Mouse (Mus musculus): ENCODE data around the gene Gm49337.

Gene Gm49337

DNA sequence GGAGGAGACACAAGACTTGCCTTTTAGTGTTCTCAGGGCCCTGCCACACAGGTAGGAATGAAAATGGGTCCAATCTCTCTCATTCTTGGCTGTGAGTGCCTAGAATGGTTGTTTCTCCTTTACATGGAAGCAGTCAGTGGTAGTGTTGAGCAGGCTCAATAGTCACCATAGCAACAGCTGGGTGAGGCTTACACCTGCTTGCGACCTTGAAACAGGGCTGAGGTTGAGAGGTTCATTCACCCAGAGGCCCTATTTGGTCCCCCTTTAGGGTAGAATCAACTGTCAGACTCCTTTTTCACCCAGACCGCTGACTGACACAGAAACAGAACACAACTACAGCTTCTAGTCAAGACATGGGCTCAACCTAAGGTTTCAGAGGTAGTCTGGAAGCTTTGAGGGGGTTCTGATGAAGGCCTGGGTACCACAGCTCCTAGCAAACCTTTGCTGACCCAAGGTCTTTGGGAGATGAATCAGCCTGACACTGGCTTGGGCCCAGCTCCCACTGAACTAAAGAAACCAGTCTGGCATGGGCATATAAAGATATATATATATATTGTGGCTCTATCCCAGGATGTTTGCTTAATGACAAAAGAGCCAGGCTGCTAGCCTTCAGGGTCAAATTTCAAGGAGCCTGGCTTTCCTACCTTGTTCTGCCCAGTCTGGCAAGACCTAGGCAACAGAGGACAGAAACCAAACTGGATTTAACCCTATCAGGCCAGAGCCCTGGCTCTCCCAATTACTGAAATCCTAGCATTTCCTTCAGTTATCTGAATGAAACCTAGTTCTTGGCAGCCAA is 8.2 kb upstream of the Gm49337 start:
- peak; percentile 51 for DNase-seq

DNA sequence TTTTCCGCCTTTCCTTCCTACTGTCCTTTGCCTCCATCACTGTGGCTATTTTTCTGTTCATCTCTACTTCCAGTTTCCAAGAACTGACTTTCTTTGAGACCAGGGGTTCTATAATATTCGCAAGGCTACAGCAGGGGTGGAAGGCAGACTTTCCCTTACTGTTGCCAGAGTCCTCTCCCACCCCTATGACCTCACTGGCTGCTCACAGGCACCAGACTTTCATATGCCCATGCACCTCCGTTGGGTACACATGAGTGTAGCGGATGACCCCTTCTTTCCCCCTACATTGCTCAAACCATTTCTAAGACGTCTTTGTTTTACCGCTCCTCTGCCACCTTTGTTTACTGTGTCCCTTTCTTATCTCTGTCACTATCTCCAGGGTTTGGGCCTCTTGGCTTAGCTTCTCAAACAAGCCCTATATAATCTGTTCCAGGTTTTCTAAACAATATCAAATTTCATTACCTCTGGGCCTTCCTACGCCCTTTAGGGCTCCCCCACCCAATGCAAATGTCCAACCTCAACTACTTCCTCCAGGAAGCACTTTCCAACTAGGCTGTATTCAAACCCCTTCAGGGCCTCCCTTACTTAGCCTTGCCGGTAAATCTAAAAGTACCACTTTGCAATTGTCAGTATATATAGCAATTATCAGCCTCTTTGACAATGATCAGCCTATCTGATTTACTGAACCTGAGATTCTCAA is 7.3 kb upstream of the Gm49337 start:
- DNase-seq, result no peak

DNA sequence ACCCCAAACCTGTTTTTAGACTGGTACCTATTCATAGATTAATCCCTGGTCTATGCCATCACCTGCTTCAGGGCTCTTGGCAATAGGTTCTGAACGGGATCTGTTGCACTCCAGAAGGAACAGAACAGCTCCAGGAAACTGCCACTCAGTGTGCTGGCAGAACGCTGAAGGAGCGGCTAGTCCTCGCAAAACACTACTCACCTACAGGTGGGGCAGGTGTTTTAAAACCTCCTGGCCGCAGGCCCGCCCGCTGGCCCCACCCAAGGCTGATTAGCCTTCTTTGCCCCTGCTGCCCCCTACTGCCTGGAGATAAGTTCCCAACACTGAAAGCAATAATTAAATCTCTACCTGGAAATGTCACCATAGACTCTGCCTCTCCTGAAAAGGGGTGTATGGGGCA is 5.8 kb upstream of the Gm49337 start, which contains the start of gene Tspan1:
Gene Tspan1 (minus strand): TSS at position 198 of the 400 bp plus-strand sequence.
- DNase-seq, result peak; percentile 91

DNA sequence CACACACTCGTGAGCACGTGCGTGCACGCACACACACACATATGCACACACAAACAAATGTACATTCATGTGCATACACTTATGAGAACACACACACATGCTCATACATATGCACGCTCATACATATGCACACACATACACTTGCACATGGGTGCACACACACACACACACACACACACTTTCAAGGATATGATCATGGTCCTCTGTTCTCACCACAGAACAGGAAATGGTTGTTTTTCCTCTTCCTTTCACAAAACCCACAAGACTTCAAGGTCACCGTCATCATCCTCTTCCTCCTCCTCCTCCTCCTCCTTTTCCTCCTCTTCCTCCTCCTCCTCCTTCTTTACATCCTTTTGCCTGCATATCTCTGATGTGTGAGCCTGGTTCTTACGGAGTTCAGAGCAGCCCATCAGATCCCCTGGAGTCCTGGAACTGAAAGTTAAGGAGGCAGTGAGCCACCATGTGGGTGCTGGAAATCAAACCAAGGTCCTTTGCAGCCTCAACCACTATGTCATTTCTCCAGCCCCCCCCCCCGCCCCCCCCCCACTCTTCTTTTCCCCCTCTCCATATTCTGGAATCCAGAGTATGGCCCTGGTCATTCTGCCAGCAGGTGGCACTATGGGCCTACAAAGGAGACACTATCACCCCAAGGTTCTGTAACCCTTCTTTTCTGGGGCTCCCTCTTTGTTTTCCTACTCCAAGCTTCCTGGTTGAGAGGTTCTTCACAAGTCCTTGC is 4.4 kb upstream of the Gm49337 start:
- peak; percentile 93 for DNase-seq

DNA sequence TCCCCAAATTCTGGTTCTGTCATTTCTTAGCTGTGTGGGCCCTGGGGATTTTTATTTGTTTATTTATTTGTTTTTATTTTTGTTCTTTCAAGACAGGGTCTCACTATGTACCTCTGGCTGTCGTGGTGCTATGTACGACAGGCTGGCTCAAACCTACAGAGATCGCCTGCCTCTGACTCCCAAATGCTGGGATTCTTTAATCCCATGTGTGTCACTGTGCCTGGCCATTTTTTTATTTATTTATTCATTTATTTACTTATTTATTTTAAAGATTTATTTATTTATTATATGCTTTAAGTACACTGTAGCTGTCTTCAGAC is 3.9 kb upstream of the Gm49337 start:
- DNase-seq, result no peak

DNA sequence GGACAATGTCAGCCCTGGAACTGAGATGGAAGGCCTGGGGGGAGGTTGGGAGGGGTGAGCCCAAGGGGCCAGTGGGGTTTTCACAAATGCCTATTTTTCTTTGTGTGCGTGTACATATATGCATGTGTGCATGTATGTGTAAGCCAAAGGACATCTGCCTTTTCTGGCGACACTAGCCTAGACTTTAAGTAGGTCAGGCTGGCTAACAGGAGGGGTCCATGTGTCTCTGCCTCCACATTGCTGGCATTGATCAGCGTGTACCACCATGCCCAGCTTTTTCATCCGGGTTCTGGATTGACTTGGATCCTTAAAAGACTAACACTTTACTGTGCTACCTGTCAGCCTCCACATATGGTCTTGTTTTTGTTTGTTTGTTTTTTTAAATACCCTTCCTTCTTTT is 568 bp downstream of the Gm49337 start:
- DNase-seq, result no peak

DNA sequence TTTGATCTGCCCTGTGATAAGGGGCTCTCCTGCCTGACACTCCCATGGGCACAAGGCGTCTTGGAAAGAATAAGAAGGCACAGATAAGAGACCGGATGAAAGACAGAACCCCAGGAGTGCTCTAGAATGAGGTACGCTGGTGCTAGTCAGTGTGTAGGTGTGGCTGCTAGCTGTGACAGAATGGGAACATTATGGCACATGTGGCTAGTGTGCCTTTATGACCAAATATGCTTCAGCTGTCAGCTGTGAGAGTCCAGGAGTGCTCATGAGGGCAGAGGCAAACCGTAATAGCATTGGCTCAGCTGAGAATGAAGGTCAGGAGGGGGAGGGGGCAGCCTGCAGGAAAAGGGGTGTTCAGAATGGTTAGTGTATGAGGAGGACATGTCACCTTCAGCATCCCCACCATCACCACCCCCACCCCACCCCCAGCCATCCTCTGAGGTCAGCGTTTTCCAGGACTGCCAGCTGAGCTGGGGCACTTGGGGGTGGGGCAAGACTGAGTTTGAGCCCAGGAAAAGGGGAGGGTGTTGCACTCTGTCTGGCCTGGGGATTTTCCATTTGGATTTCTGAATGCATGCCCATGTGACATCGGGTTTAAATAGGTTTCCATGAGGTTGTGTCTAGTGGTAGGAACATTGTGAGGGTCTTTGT is 1.4 kb downstream of the Gm49337 start:
- DNase-seq, result peak; percentile 57

DNA sequence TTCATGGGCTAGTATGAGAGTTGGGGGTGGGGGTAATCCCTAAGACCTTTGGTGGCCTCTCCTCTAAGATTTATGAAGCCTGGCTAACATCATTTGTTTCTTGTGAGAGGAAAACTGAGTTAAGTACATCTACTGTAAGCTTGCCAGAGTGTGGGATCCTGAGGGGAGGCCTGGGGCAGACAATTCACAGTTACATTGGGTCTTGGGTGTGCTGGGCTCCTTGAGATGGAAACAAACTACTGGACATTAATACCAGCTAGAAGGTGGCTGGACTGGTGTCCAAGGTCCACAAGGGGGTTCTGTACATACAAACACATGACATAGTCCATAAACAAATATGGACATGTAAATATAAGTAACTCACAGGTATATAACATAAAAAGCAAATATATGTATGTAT is 2.0 kb downstream of the Gm49337 start:
- no peak for DNase-seq

DNA sequence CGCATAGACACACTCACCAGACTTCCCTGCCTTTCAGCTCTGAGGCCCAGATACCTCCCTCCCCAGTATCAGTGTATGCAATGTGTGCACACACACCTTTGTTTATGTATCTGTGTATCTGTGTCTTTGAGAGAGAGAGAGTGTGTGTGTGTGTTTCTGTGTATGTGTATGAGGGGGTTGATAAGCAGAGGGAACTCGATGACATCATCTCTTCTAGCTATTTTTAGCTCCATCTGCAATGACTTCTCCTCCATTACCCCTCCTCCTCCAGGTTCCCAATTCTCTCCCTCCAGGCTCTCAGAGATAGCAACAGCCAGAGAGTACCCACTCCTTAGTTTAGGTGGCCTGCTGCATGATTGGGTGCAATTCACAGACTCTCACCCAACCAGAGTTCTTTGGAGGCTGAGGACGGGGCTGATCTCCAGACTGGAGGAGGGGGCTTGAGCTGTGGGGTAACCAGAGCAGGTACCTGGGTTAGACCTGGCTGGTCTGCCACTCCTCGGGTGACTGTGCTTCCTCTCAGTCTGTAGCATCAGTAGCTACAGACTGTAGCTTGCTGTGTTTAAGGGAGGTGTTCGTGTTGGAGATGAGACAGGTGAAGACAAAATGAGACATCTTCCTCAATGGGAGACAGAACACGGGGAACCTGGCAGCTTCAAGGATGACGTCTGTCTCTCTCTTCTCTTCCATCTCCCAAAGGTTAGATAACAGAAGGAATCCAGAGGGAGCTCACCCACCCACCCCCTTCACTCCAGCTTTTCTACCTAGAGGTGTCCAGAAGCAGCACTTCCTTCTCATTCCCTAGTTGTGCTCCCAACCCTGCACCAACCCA is 2.7 kb downstream of the Gm49337 start:
- DNase-seq, result peak; percentile 47

DNA sequence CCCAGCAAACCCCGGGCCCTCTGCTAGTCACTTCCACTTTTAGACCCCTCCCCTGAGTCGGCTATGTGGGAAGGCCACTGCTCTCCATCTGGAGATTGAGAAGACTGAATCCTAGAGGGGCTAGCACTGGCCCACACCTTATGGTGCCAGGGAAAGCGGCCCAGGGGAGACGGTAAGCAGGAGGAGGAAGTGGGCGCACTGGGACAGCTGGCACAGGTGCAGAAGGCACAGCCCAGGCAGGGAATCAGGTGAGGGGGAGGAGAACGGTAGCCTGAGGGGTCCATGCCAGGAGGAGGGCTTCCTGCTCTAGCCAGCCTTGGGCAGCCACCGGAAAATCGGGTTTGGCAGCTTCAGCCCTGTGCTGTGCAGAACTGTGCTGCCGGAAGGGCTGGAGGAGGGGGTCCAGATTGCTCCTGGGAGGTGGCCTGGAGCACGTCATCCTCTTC is 3.4 kb downstream of the Gm49337 start:
- peak; percentile 91 for DNase-seq

DNA sequence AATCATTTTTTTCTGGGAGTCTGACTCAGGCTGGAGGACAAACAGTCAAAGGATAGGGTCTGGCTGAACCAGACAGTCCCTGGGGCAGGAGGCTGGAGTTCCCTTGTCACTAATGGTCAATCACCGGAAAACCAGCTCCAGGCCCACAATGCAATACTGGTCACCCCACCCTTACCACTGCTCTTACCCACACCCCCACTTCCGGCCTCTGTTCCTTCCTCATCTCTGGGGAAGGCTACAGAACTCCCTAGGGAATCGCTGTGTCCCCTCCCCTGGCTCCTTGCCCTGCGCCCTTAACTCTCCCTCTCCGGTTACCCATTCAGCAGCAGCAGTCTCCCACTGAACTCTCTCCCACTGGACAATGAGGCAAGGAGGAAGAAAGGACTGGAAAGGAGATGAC is 4.0 kb downstream of the Gm49337 start:
- peak; percentile 91 for DNase-seq

DNA sequence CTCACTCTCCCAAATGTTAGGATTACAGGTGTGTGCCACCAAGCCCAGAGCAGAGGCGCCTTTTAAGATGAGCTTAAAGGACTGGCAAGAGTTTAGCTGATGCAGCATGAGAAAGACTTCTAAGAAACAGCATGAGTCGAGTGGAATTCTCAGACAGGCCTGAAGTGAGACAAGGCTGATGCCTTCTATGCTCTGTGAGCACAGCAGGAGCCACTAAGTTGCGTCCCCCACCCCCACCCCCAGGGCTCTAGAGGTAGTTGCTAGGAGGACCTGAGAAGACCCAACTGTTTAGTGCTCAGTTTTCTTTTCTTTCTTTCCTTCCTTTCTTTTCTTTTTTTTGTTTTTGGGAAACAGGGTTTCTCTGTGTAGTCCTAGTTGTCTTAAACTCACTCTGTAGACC is 8.9 kb downstream of the Gm49337 start:
- DNase-seq, result no peak

DNA sequence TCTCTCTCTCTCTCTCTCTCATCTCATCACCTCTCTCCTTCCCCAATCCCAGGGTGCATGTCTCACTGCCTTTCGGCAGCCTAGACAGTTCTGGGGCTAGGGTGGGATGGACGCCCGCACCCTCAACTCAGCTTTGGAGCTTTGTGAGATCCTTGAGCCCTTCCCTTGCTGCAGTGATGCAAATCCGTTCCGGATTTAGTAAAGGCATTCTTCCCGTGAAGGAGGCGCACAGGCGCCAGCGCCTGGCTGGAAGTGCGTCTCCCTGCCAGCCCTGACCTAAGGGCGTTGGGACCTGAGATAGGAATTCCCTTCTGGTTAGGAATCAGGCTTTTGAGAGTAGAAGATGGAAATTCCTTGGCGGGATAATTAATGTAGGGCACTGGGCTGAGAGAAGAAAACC is 9.6 kb downstream of the Gm49337 start:
- peak; percentile 60 for DNase-seq

DNA sequence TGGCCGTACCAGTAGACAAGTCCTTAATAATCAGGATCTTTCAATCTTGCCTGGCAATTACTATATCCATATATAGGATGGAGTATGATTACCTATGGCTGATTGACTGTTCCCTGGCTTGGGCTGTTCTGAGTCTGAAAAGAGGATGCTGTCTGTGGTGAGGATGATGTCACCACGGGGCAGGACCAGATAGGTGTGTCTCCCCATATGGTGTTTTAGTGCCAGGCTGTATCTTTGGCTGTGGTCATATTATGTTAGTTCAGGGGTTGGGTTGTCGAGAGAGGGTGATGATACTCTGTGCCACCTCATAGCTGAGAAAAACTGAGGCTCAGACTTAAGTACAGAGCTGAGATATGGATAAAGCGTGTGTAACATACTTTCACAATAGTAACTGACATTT is 11.9 kb downstream of the Gm49337 start:
- DNase-seq, result no peak

DNA sequence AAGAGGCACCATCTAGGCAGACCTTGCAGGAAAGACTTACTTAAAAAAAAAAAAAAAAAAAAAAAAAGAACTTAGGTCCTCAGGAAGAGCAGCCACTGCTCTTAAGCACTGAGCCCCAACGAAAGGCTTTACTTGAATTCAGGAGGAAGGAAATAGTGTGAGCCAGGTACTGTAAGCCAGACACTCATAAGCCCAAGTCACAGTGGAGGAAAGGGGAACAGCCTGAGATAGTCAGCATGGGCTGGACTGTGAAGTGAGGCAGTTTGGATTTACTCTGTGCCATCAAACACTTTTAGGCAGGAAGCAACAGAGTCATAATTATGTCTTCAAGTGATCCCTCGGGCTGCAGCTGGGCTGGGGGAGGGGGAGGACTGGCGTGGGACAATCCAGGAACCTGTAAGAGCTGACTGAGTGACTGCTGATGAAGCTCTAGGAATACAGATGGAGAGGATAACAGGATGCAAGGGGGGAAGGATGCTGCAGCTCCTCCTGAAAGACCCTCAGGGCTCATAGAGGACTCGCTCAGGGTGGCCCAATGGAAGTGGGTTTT is 19.2 kb downstream of the Gm49337 start:
- no peak for DNase-seq

DNA sequence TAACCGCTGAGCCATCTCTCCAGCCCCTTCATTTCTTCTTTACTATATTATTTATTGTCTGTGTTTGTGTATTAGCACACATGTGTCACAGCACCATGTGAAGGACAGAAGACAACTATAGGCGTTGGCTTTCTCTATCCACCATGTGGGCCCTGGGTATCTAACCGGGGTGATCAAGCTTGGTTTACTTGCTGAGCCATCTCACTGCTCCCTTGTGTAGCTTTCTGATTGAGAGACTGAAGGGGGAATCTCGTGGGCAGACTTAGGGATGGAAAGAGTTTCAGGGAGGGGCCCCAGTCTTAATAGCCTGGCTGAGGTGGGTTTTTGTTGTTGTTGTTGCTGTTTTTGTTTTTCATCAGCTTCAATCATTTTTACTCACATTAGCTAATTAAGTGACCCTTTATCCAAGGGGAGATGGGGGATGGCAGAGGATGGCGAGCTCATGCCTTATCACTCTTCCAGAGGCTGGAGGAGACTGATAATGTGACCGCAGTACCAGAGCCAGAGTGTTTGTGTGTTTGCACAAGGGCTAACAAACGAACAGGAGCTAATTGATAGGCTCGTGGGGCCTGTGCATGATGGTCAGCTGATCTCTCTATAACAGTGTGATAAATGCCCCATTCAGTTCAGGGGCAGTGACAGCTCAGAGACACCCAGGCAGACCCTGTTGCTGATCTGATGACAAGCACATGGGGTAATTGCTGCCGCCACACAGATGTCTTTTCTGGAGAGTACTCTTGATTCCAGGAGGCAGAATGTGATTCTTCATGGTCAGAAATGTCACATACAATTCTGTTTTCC is 20.6 kb downstream of the Gm49337 start:
- DNase-seq, result no peak

DNA sequence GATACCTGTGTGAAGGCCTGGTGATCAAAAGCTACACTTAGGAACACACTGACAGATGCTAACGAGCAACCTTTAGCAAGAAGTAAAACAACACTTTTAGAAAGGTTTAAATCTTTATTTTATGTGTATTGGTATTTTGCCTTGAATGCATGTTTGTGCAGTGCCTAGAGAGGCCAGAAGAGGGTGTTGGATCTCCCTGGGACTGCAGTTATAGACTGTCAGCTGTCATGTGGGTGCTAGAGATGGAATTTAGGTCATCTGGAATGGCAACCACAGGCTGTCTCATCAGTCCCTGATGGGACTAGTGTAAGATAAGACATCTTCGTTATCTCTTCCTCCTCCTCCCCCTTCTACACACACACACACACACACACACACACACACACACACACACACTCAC is 25.2 kb downstream of the Gm49337 start:
- DNase-seq, result peak; percentile 20

DNA sequence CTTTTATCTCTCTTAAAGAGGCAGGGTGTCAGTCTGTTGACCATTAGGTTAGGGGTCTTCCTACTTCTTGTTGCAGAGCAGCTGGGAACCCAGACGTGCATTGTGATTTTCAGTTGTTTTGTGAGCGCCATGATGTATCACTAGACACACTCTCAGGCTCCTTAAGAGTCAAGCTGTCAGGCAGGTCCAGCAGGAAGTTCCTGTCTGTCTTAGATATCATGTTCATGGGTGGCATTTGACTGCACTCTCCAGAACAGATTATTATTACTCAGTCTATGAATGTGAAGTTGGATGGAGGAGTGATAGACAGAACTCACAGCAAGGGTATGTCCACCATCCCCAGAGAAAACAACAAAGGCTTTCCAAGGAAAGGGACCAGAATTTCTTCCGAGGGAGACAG is 31.2 kb downstream of the Gm49337 start:
- no peak for DNase-seq

DNA sequence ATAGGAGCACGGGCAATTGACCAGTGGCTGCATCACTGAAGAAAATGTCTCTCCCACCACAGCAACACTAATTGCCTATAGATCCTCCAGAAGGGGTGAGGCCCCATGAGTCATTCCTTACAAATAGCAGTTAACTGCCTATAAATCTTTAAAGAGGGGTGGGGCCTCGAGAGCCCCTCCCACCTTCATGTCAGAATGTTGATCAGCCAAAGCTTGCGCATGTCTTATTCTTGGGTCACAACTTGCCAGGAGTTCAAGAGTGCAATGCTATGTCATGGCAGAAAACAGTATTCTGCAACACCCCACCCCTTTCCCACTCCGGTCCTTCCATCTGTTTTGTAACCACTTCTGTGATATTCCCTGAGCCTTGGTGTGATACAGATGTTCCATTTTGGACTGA is 33.3 kb downstream of the Gm49337 start:
- DNase-seq, result no peak

DNA sequence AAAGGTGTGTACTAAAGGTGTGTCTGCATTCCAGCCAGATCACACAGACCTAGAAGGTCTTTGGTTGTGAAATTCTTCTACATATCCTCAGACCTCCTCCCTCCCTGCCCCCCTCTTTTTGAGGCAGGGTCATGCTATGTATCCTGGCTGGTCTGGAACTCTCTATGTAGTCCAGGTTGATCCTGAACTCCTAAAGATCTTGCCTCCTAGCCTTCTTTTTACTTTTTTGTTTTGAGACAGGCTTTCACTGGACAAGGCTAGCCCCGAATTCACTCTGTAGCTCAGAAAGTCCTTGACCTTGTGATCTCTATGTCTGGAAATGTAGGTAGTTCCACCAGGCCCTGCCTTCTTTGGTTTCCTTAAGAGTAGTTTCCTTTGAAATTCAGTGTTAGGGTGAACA is 35.7 kb downstream of the Gm49337 start:
- DNase-seq, result no peak
